Mouse (Mus musculus): ENCODE data around the gene Olfr1428. TPM values are rescaled to one million over a fixed set of nuclear protein-coding genes. Genes with fewer than 3 reads are reported as not detected.
A peak's percentile ranks its signal among the peaks of the same experiment; 100 is the strongest.
"Not testable (repeated sequence)": the region's sequence is repeated elsewhere in the genome, so short reads cannot be mapped to it uniquely, and the experiment has no call there.

Olfr1428 gene
- total RNA-seq (2021) = not detected
- long read RNA-seq, experiment 1 = 0 reads
- long read RNA-seq, experiment 2 = 0 reads

GRCm38 (mm10) chr19:12115797-12116196 is at the start of gene Olfr1428:
Olfr1428 (minus strand) TSS chr19:12115897.
- DNase-seq = no peak

- DNase-seq = no peak
Observed at GRCm38 (mm10) chr19:12145452-12145851, 29.8 kb upstream of the Olfr1428 start.

GRCm38 (mm10) chr19:12143356-12143755 is 27.7 kb upstream of the Olfr1428 start:
- DNase-seq = no peak

- peak; percentile 27 for DNase-seq
Observed at GRCm38 (mm10) chr19:12134289-12134688, 18.6 kb upstream of the Olfr1428 start.

DNA sequence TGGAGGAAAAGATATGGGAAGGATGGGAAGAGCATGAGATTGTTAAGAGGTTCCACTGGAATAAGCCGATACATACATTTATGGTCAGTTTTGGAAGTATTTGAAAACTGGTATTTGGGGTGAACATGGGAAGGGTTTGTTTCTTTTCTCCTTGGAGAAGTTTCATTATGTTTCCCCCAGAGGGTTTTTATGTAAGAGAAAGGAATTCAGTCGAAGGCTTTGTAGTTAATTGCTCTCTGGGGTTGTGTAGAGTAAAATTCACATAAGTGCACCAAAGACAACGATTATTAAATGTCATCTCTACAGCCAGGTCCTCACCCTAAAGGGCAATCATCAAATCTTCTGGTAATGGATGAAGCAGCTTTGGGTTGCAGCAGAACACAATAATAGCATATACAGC is 7.4 kb upstream of the Olfr1428 start, which contains the start of gene Olfr76:
Gene Olfr76 (minus strand): TSS at position 101 of the 400 bp plus-strand sequence.
- no peak for DNase-seq

DNA sequence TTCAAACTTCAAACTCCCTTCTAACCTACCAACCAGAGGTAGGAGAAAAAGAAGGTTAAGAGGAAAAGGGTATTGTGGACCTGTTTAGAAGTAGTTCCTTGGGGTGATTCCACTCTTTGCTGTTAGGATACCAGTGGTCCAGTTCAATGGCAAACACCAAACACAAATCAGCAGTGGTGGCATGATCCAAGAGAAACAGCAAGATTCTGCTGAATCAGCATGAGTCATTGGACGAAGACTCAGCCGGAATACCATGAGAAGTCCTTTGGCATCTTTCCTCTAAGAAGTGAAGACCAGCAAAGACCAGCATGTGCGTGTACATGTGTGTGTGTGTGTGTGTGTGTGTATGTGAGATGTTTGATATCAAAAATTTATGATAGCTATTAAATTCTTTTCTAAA is 767 bp upstream of the Olfr1428 start:
- no peak for DNase-seq

- no peak for DNase-seq
Observed at GRCm38 (mm10) chr19:12113807-12114206, 1.9 kb downstream of the Olfr1428 start.

DNA sequence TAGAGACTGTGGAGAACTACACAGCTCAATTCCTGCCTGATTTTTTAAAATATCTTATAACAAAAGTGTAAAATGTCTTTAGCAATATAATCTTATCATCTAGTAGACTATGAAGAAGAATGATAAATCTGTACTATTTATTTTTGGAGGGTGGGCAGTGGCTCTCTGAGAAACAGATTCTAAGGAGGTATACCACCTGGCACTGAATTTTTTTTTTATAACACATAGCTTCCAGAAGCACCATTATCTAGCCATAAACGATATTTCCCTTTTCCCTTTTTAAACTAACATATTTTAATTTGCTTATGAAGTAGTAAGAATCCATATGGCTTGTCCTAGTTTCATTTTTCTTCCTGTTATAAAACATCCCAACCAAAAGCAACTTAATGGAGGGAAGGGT is 11.2 kb downstream of the Olfr1428 start:
- DNase-seq = no peak

DNA sequence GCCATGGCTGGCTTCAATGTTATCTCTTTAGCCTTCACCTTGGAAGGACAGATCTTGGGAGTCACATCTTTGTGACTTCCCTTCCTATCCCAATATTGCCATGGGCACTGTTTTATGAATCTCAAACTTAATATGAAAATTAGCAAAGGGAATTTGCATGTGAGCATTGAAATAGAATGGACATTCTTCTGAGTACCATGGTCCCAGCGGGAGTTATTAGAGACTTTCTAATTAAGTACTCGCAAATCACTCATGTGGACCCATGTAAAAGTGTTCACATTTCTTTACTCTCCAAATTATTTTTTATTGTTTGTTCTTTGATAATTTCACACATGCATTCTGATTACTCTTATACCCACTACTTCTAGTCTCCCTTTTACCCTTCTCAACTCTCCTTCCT is 12.5 kb downstream of the Olfr1428 start, which contains the start of gene Olfr1427:
Gene Olfr1427 (minus strand): TSS at position 101 of the 400 bp plus-strand sequence.
- DNase-seq = no peak

GRCm38 (mm10) chr19:12091913-12092312 is 23.8 kb downstream of the Olfr1428 start, which contains the start of gene Olfr1426:
Olfr1426 (minus strand) TSS chr19:12092013.
- DNase-seq = no peak

GRCm38 (mm10) chr19:12077631-12078030 is 38.1 kb downstream of the Olfr1428 start, which contains the start of gene Olfr1425:
Olfr1425 (minus strand) TSS chr19:12077731.
- not testable (repeated sequence) for DNase-seq

DNA sequence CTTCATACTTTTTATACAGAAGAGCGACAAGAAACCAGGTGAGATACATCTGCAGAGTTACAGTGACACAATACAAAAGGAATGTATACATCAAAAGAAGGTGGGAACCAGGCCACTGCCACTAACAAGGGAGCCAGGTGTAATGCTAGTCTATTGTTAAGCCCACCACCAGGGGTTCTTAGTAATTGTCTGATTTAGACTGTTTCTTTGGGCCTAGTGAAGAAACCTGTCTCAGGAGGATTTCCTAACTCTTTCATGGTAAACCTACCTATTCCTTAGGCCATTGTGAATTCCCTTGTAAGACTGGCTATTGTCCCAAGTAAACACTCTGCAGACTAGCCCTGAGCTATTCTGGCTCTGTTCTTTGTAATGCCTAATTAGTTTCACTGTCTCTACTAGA is 46.2 kb downstream of the Olfr1428 start:
- not testable (repeated sequence) for DNase-seq

GRCm38 (mm10) chr19:12067806-12068205 is 47.9 kb downstream of the Olfr1428 start:
- not testable (repeated sequence) for DNase-seq

GRCm38 (mm10) chr19:12062582-12062981 is 53.1 kb downstream of the Olfr1428 start, which contains the start of gene Olfr1424:
Olfr1424 (minus strand) TSS chr19:12062682.
- not testable (repeated sequence) for DNase-seq

Other genes starting within 250 kb of the Olfr1428 start
- not detected for gene Olfr1419, start 240.8 kb downstream of the Olfr1428 start, total RNA-seq (2021)
- gene Olfr1420, start 229.3 kb downstream of the Olfr1428 start, total RNA-seq (2021) = not detected
- 10 to 100 TPM; 30.5 to 34.7 TPM for gene Patl1, start 203.5 kb downstream of the Olfr1428 start, total RNA-seq (2021)
- 10 to 100 TPM; 60.8 to 65.6 TPM for gene Osbp, start 150.0 kb downstream of the Olfr1428 start, total RNA-seq (2021)
- gene Olfr1423, start 74.6 kb downstream of the Olfr1428 start, total RNA-seq (2021) = not detected
- gene Olfr1424, start 53.2 kb downstream of the Olfr1428 start, total RNA-seq (2021) = not detected
- not detected for gene Olfr1425, start 38.2 kb downstream of the Olfr1428 start, total RNA-seq (2021)
- gene Olfr1426, start 23.9 kb downstream of the Olfr1428 start, total RNA-seq (2021) = not detected
- gene Olfr1427, start 12.6 kb downstream of the Olfr1428 start, total RNA-seq (2021) = not detected
- gene Olfr76, start 7.3 kb upstream of the Olfr1428 start, total RNA-seq (2021) = not detected
- gene Olfr1555-ps1, start 54.2 kb upstream of the Olfr1428 start, total RNA-seq (2021) = not detected
- gene Olfr1431, start 84.7 kb upstream of the Olfr1428 start, total RNA-seq (2021) = not detected
- not detected for gene Olfr1432, start 116.7 kb upstream of the Olfr1428 start, total RNA-seq (2021)
- gene Olfr262, start 125.8 kb upstream of the Olfr1428 start, total RNA-seq (2021) = not detected
- gene Olfr235, start 145.1 kb upstream of the Olfr1428 start, total RNA-seq (2021) = not detected
- not detected for gene Olfr1434, start 164.0 kb upstream of the Olfr1428 start, total RNA-seq (2021)
- gene Olfr1436, start 183.2 kb upstream of the Olfr1428 start, total RNA-seq (2021) = not detected
- not detected for gene Olfr1437, start 209.2 kb upstream of the Olfr1428 start, total RNA-seq (2021)
- gene Olfr1438-ps1, start 220.0 kb upstream of the Olfr1428 start, total RNA-seq (2021) = not detected